Mouse (Mus musculus) hindbrain, embryonic 15.5 days (tissue): ENCODE results near the gene Dnajc12. TPM values are rescaled to one million over a fixed set of nuclear protein-coding genes. Genes with fewer than 3 reads are reported as not detected.

Experiments
- ATAC-seq: fragments of 200-750 bp; cut with Nextera tagmentation; 2 replicates; pipeline ENCODE4 v1.8.0; 2017; ENCODE audit warnings: low read depth, moderate number of reproducible peaks, moderate TSS enrichment; ENCODE audit not compliant: low FRiP score
- H3K27ac ChIP-seq: fragments of 300-500 bp; sonication (generic); replicated peaks from 2 replicates; pipeline ENCODE4 v1.5.1; 2015; ENCODE audit warnings: mild to moderate bottlenecking, inconsistent platforms
- H3K27me3 ChIP-seq: fragments of 300-500 bp; sonication (generic); 2 replicates; pipeline ENCODE4 v1.6.1; 2015; ENCODE audit warnings: control low read depth, inconsistent platforms
- H3K36me3 ChIP-seq: fragments of 300-500 bp; sonication (generic); 2 replicates; pipeline ENCODE4 v1.6.1; 2015; ENCODE audit warnings: control low read depth, inconsistent platforms
- H3K4me1 ChIP-seq: fragments of 300-500 bp; sonication (generic); replicated peaks from 2 replicates; pipeline ENCODE4 v1.6.1; 2015; ENCODE audit warnings: control low read depth, inconsistent platforms
- H3K4me2 ChIP-seq: fragments of 300-500 bp; sonication (generic); 2 replicates; pipeline ENCODE4 v1.6.1; 2015; ENCODE audit warnings: moderate library complexity, mild to moderate bottlenecking, inconsistent platforms
- H3K4me3 ChIP-seq: fragments of 300-500 bp; sonication (generic); 2 replicates; pipeline ENCODE4 v1.5.1; 2015; ENCODE audit warnings: mild to moderate bottlenecking, inconsistent platforms
- H3K9ac ChIP-seq: fragments of 300-500 bp; sonication (generic); 2 replicates; pipeline ENCODE4 v1.6.1; 2015; ENCODE audit warnings: inconsistent platforms
- H3K9me3 ChIP-seq: fragments of 300-500 bp; sonication (generic); 2 replicates; pipeline ENCODE4 v1.6.1; 2016; ENCODE audit warnings: control low read depth, inconsistent platforms
- WGBS: fragments of 180-500 bp; shearing (Covaris S2); methylation state at CpG from one replicate; pipeline ENCODE4 v1.1.7; 2015; 5-methylcytosine and 5-hydroxymethylcytosine counted together
- polyA plus RNA-seq: library from polyadenylated mRNA; unstranded; fragments of >200 nt; fragmentation: Nextera tagmentation; extraction: Ambion mirVana; gene quantifications from 2 replicates; pipeline ENCODE4 v1.2.1, GENCODE M21; 2015

Dnajc12 gene
- polyA plus RNA-seq, 1 experiment from 2014 or later = 22.0 TPM

DNA sequence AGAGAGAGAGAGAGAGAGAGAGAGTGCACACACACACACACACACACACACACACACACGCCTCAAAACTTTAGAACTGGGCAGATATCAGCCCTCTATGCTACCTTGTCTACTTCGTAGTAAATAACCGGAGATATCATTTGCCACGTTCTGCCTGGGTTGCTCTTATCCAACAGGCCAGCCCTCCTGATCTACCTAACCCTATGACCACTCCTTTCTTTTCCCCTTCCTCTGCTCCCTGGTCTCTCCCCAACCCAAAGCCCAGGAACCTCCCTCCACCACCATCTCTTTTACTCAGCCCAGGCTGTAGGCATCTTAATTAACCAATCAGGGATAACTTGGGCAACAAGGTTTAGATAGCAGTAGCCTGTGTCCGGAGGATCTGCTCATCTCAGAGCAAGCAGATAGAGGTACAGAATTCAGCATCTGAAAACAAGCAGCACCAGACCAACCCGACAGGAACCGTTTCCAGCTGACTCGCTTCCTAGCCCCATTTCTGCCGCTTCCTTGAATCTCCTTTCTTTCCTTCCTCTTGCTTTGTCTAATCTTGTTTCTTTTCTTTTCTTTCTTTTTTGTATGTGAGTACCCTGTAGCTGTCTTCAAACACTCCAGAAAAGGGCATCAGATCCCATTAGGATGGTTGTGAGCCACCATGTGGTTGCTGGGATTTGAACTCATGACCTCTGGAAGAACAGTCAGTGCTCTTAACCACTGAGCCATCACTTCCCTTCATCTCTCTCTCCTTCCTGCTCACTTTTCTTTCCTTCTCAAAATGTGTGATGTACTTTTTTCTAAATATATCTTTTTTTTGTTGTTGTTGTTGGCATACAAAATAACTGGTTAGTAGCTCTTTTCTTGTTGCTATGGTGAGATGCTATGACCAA is 41.6 kb downstream of the Dnajc12 start:
- Histone ChIP-seq H3K9ac (no peak overlapping the region), H3K27me3 (no peaks in the 10 kb centered on the region), H3K36me3 (no peaks in the 10 kb centered on the region), H3K4me2 (no peak overlapping the region), H3K27ac (no peak overlapping the region), H3K4me1 (0 out of 2 replicates have a peak, but pooled peaks cover 5% of the 10 kb centered on the region), H3K9me3 (no peaks in the 10 kb centered on the region), H3K4me3 (no peak overlapping the region)
- no peak for ATAC-seq
- WGBS = 79% methylated on average over 9 of the region's 9 CpGs

GRCm38 (mm10) chr10:63424475-63424814 is 42.2 kb downstream of the Dnajc12 start:
- no peak for ATAC-seq
- no peak overlapping the region for H3K9ac ChIP-seq
- H3K4me1 ChIP-seq = 0 out of 2 replicates have a peak, but pooled peaks cover 5% of the 10 kb centered on the region
- no peaks in the 10 kb centered on the region for H3K27me3 ChIP-seq
- H3K9me3 ChIP-seq = no peaks in the 10 kb centered on the region
- H3K4me3 ChIP-seq = no peak overlapping the region
- no peak overlapping the region for H3K27ac ChIP-seq
- H3K36me3 ChIP-seq = no peaks in the 10 kb centered on the region
- H3K4me2 ChIP-seq = no peak overlapping the region

GRCm38 (mm10) chr10:63427146-63427545 is 44.9 kb downstream of the Dnajc12 start:
- no peak overlapping the region for H3K4me3 ChIP-seq
- no peak overlapping the region for H3K27ac ChIP-seq
- H3K9ac ChIP-seq = no peak overlapping the region
- WGBS = 87% methylated on average over 8 of the region's 8 CpGs
- 0 out of 2 replicates have a peak, but pooled peaks cover 5% of the 10 kb centered on the region for H3K4me1 ChIP-seq
- no peak overlapping the region for H3K4me2 ChIP-seq
- ATAC-seq = no peak
- no peaks in the 10 kb centered on the region for H3K36me3 ChIP-seq
- H3K27me3 ChIP-seq = no peaks in the 10 kb centered on the region
- no peaks in the 10 kb centered on the region for H3K9me3 ChIP-seq

GRCm38 (mm10) chr10:63428243-63429022 is 46.2 kb downstream of the Dnajc12 start:
- ATAC-seq = no peak
- H3K4me3 ChIP-seq = peak overlapping the region; percentile 64
- H3K27me3 ChIP-seq = no peaks in the 10 kb centered on the region
- H3K4me2 ChIP-seq = peak overlapping the region; percentile 86
- no peaks in the 10 kb centered on the region for H3K36me3 ChIP-seq
- peak overlapping the region; percentile 32 for H3K27ac ChIP-seq
- 0 out of 2 replicates have a peak, but pooled peaks cover 5% of the 10 kb centered on the region for H3K4me1 ChIP-seq
- WGBS = 23% methylated on average over 19 of the region's 19 CpGs
- no peaks in the 10 kb centered on the region for H3K9me3 ChIP-seq
- H3K9ac ChIP-seq = peak overlapping the region; percentile 48

DNA sequence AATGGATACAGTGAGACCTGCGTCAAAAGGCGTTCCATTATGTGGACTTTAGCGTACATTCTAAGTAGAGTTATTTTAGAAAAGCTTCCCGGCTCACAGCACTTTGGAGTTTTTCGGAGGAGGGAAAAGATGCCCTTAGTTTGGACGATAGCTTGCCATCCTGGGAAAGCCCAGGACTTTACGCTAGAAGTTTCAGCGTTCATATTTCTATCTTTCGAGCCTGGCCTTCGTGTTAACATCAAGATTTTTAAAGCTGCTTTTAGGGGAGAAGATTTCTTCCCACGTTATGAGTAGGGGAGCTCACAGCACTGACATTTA is 46.7 kb downstream of the Dnajc12 start:
- peak overlapping the region; percentile 32 for H3K27ac ChIP-seq
- 2% methylated on average over 11 of the region's 11 CpGs for WGBS

GRCm38 (mm10) chr10:63429380-63429779 is 47.1 kb downstream of the Dnajc12 start:
- H3K27me3 ChIP-seq = no peaks in the 10 kb centered on the region
- peak overlapping the region; percentile 86 for H3K4me2 ChIP-seq
- H3K27ac ChIP-seq = peak overlapping the region; percentile 76
- H3K4me1 ChIP-seq = 0 out of 2 replicates have a peak, but pooled peaks cover 5% of the 10 kb centered on the region
- H3K9ac ChIP-seq = peak overlapping the region; percentile 48
- WGBS = under 1% methylated on average over 34 of the region's 34 CpGs
- H3K4me3 ChIP-seq = peak overlapping the region; percentile 64
- H3K9me3 ChIP-seq = no peaks in the 10 kb centered on the region
- peak; percentile 93 for ATAC-seq
- H3K36me3 ChIP-seq = no peaks in the 10 kb centered on the region

More for the DNA sequence above, 46.7 kb downstream of the Dnajc12 start:
- Histone ChIP-seq H3K9me3 (no peaks in the 10 kb centered on the region), H3K4me2 (peak overlapping the region; percentile 86), H3K4me1 (0 out of 2 replicates have a peak, but pooled peaks cover 5% of the 10 kb centered on the region), H3K36me3 (no peaks in the 10 kb centered on the region), H3K9ac (peak overlapping the region; percentile 48), H3K4me3 (peak overlapping the region; percentile 64), H3K27me3 (no peaks in the 10 kb centered on the region)
- ATAC-seq = no peak

DNA sequence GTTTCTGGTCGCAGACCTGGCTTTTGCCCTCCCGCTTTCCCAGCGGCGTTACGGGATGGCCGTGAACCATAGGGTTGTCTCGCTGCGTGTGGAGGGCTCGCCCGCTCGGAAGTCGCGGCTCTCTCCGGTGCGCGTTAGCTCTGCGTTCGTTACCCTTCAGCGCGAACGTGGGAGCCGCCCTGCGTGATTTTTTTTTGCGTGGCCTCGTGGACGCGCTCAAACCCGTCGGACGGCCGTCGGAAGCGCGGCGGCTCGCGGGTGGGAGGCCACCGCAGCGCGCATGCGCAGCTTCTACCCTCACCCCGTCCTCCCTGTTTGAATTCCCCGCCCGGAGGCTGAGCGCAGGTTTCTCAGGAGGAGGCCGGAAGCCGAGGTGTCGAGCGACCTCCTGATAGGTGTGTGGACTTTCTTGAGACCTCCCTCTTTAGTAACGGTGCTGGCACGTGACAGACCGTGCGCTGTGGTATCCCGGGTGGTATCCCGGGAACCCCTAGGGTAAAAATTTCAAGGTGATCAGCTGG is 47.6 kb downstream of the Dnajc12 start, which contains the start of gene Ctnna3:
Gene Ctnna3 (plus strand): TSS at position 314 of the 521 bp plus-strand sequence.
- Histone ChIP-seq H3K9me3 (no peaks in the 10 kb centered on the region), H3K4me3 (peak within 1 kb of the TSS; percentile 64), H3K4me2 (peak within 1 kb of the TSS; percentile 86), H3K27me3 (no peaks in the 10 kb centered on the region), H3K4me1 (0 out of 2 replicates have a peak, but pooled peaks cover 5% of the 10 kb centered on the region), H3K27ac (peak within 1 kb of the TSS; percentile 76), H3K9ac (peak within 1 kb of the TSS; percentile 48), H3K36me3 (no peaks in the 10 kb centered on the region)
- under 1% methylated on average over 55 of the region's 55 CpGs for WGBS
- ATAC-seq = peak; percentile 95

GRCm38 (mm10) chr10:63431221-63431736 is 49.0 kb downstream of the Dnajc12 start:
- H3K4me1 ChIP-seq = 0 out of 2 replicates have a peak, but pooled peaks cover 5% of the 10 kb centered on the region
- H3K36me3 ChIP-seq = no peaks in the 10 kb centered on the region
- H3K9ac ChIP-seq = no peak overlapping the region
- ATAC-seq = no peak
- H3K27me3 ChIP-seq = no peaks in the 10 kb centered on the region
- H3K9me3 ChIP-seq = no peaks in the 10 kb centered on the region
- H3K27ac ChIP-seq = no peak overlapping the region
- no peak overlapping the region for H3K4me2 ChIP-seq
- H3K4me3 ChIP-seq = no peak overlapping the region
- 90% methylated on average over 7 of the region's 7 CpGs for WGBS

- H3K27me3 ChIP-seq = no peaks in the 10 kb centered on the region
- no peak overlapping the region for H3K9ac ChIP-seq
- no peaks in the 10 kb centered on the region for H3K36me3 ChIP-seq
- no peaks in the 10 kb centered on the region for H3K9me3 ChIP-seq
- WGBS = 92% methylated on average over 8 of the region's 8 CpGs
- ATAC-seq = no peak
- no peak overlapping the region for H3K4me3 ChIP-seq
- H3K27ac ChIP-seq = no peak overlapping the region
- 0 out of 2 replicates have a peak, but pooled peaks cover 5% of the 10 kb centered on the region for H3K4me1 ChIP-seq
- no peak overlapping the region for H3K4me2 ChIP-seq
These were observed 49.9 kb downstream of the Dnajc12 start for GRCm38 (mm10) chr10:63432099-63432498.

DNA sequence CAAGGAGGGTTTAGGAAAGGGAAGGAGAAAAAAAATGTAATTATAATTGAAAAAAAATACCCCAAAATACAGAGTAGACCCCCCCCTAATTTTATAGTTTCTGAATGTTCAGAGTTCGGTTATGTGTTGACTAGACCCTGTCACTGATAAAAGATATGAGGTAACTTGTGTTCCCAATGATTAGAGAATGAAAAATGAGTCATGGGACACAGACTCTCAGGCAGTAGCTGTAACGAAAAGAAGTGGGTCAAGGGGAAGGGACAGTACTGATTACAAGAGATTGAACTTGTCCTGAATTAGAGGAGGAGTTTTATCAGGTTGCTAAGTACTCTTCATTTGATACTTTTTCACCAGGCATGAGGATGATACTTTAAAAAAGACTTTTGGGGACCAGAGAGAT is 50.6 kb downstream of the Dnajc12 start:
- no peaks in the 10 kb centered on the region for H3K9me3 ChIP-seq
- no peak overlapping the region for H3K27ac ChIP-seq
- H3K9ac ChIP-seq = no peak overlapping the region
- H3K4me3 ChIP-seq = no peak overlapping the region
- no peaks in the 10 kb centered on the region for H3K36me3 ChIP-seq
- H3K27me3 ChIP-seq = no peaks in the 10 kb centered on the region
- 88% methylated on average over 2 of the region's 2 CpGs for WGBS
- no peak overlapping the region for H3K4me2 ChIP-seq
- no peak for ATAC-seq
- 0 out of 2 replicates have a peak, but pooled peaks cover 5% of the 10 kb centered on the region for H3K4me1 ChIP-seq

GRCm38 (mm10) chr10:63438736-63439262 is 56.6 kb downstream of the Dnajc12 start:
- no peaks in the 10 kb centered on the region for H3K4me1 ChIP-seq
- no peak overlapping the region for H3K4me3 ChIP-seq
- no peak overlapping the region for H3K4me2 ChIP-seq
- H3K27me3 ChIP-seq = no peaks in the 10 kb centered on the region
- H3K9ac ChIP-seq = no peak overlapping the region
- no peak overlapping the region for H3K27ac ChIP-seq
- no peak for ATAC-seq
- no peaks in the 10 kb centered on the region for H3K9me3 ChIP-seq
- H3K36me3 ChIP-seq = no peaks in the 10 kb centered on the region
